Mouse (Mus musculus): ENCODE results near the gene Ets2. TPM values are rescaled to one million over a fixed set of nuclear protein-coding genes. Genes with fewer than 3 reads are reported as not detected.
"Not testable (repeated sequence)": the region's sequence is repeated elsewhere in the genome, so short reads cannot be mapped to it uniquely, and the experiment has no call there.

The Ets2 gene
- polyA plus RNA-seq, 1 experiment from 2014 or later = 110 TPM

DNA sequence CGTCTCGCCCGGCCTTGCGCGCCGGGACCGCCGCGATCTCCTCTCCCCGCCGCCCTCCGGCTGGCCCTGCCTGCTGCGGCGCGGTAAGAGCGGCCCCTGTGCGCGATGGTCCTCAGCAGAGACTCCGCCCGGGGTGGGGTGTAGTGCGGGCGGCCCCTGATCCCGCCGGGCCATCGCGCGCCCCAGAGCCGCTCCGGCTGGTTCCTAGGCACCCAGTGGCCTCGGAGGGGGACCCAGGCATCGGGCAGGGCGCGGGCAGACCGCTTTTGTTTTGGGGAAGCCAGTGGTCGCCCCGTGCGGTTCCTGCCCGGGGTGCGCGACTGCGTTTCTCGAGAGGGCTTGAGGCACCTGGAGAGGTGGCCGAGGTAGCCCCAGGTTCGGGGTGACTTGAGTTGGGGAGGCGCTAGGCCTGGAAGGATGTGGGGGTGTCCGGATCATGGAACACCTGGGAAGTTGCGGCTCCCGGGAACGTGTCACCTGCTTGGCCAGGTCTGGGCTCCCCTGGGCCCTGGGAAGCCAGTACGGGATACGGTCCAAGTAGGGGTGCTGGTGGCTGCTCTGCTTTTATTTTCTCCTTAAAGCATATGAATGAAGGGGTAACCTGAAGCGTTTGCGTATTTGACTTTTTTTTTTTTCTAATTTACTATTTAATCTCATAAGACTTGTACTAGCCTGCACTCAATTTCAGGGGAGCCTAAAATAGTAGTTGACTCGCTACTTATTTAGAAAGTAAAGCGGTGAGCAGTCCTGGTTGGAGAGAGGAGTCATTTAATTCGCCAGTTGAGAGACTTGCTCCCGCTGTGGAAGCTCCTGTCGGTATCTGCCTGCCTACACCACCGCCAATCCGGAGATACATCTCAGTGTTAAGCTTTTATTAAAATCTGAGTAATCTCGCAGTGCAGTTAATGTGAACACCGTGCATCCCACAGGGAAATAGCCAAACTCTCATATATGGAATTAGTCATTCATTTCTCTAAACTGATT lies 979 bp downstream of the Ets2 start:
- H3K4me3 ChIP-seq = peak overlapping the region; percentile 97
- H3K36me3 ChIP-seq = peaks cover 38% of the 10 kb centered on the region
- peaks cover 62% of the 10 kb centered on the region for H3K4me1 ChIP-seq
- no peaks in the 10 kb centered on the region for H3K27me3 ChIP-seq (ENCODE audit: low read depth, poor library complexity, severe bottlenecking)
- no peaks in the 10 kb centered on the region for H3K9me3 ChIP-seq (replicated peaks)
- WGBS = 1% methylated on average over 62 of the region's 62 CpGs
- peak overlapping the region; percentile 100 for H3K27ac ChIP-seq
- no peak for DNase-seq (ENCODE audit: low spot score)

GRCm38 (mm10) chr16:95703958-95704357 lies 2.1 kb downstream of the Ets2 start:
- Histone ChIP-seq H3K27me3 (ENCODE audit: low read depth, poor library complexity, severe bottlenecking) (no peaks in the 10 kb centered on the region), H3K4me1 (peaks cover 64% of the 10 kb centered on the region)

DNA sequence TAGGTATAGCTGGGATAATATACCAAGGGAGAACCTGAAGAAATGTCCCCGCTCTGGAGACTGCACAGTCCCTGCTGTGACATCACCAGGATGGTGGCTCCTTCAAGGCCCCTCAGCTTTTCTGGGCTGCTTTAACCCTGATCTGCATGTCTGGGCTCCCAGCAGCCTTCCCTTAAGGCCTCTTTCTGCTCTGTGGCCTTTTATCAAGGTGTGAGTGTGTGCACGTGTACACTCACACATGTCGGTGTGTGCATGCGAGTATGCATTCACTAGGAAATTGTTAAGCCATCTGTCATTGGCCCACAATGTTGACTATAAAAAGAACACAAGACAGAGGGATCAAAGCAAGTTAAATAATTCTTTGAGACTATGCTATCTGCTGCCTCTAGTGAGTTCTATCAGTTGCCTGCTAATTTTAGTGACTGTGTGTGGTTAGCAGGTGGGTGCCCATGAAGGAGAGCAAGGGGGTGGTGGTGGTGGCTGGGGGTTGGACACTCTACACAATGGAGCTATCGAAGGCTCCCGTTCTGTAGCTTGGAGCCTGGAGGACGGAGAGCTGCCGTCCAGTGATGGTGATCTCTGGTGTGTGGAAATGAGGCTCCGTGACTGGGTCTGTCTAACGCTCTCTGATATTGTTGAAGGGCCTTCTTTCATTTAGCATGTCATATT lies 2.9 kb downstream of the Ets2 start:
- WGBS = 79% methylated on average over 10 of the region's 10 CpGs
- no peak for DNase-seq (ENCODE audit: low spot score)

More at GRCm38 (mm10) chr16:95703958-95704357, 2.1 kb downstream of the Ets2 start:
- no peaks in the 10 kb centered on the region for H3K9me3 ChIP-seq (replicated peaks)
- peak overlapping the region; percentile 100 for H3K27ac ChIP-seq
- WGBS = 29% methylated on average over 8 of the region's 8 CpGs
- DNase-seq (ENCODE audit: low spot score) = peak; percentile 53
- peak overlapping the region; percentile 97 for H3K4me3 ChIP-seq
- peaks cover 49% of the 10 kb centered on the region for H3K36me3 ChIP-seq

DNA sequence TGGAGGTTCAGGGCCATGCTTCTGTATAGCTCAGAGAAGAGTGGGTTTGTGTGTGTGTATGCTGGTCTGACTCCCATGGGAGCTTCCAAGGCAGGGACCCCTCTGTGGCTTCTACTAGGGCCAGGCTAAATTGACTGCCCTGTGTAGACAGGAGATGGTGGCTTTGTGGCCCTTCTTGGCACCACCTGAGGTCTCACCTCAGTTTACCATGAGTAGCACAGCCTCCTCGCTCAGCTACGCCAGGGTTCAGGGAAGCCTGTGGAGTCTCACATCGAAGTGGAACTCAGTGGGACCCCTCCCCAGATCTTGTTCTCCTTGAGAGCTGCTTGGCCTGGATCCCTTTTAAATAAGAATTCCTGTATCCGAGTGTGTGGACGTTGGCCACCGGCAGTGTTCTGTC lies 3.9 kb downstream of the Ets2 start:
- H3K4me1 ChIP-seq = peaks cover 46% of the 10 kb centered on the region
- H3K9me3 ChIP-seq (replicated peaks) = no peaks in the 10 kb centered on the region
- 97% methylated on average over 6 of the region's 6 CpGs for WGBS
- no peaks in the 10 kb centered on the region for H3K27me3 ChIP-seq (ENCODE audit: low read depth, poor library complexity, severe bottlenecking)
- H3K36me3 ChIP-seq = peaks cover 67% of the 10 kb centered on the region
- H3K4me3 ChIP-seq = peak overlapping the region; percentile 97
- no peak for DNase-seq (ENCODE audit: low spot score)
- no peak overlapping the region; the same call in 1 of the 2 replicates for H3K27ac ChIP-seq

More for the DNA sequence above, 2.9 kb downstream of the Ets2 start:
- Histone ChIP-seq H3K27me3 (ENCODE audit: low read depth, poor library complexity, severe bottlenecking) (no peaks in the 10 kb centered on the region), H3K36me3 (peaks cover 57% of the 10 kb centered on the region), H3K27ac (peak overlapping the region; percentile 100), H3K4me3 (peak overlapping the region; percentile 97), H3K9me3 (replicated peaks) (no peaks in the 10 kb centered on the region), H3K4me1 (peaks cover 56% of the 10 kb centered on the region)

DNA sequence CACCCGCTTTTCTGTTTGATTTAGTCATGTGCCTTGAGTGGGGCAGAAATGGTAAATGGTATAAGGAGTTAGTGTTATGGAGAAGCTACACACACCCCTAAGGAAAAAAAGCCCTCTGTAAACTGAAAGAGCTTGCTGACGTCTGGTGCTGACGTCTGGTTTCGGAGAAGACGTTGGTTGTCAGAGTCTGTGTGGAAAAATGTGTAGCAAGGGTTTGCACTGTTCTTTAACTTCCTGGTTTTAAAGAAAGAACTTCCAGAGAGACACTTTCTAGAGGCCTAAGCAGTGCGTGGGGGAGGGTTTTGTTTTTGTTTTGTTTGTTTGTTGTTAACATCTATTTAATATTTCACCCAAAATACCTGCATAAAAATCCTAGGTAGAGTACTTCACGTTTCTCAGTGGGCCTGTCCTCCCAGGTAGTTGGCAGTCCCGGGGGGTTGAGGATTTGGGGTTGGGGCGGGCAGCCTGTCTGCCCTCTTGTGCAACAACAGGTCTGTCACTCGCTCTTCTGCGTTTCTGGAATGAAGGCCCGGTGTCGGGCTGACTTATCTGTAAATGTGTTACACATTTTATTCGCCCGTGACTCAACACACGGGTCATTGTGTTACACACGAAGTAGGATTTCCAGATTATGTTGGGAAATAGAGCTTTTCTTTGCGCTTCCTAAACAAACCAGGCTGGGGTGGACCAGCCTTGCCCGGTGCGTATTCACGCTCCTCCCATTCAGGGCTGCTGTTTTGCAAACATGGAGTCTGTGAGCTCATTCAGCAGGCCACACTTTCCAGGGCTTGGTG lies 6.5 kb downstream of the Ets2 start:
- Histone ChIP-seq H3K4me1 (peaks cover 32% of the 10 kb centered on the region), H3K9me3 (replicated peaks) (no peaks in the 10 kb centered on the region), H3K4me3 (no peak overlapping the region), H3K27me3 (ENCODE audit: low read depth, poor library complexity, severe bottlenecking) (no peaks in the 10 kb centered on the region), H3K36me3 (peaks cover 91% of the 10 kb centered on the region), H3K27ac (no peak overlapping the region)
- DNase-seq (ENCODE audit: low spot score) = no peak
- 84% methylated on average over 21 of the region's 21 CpGs for WGBS

DNA sequence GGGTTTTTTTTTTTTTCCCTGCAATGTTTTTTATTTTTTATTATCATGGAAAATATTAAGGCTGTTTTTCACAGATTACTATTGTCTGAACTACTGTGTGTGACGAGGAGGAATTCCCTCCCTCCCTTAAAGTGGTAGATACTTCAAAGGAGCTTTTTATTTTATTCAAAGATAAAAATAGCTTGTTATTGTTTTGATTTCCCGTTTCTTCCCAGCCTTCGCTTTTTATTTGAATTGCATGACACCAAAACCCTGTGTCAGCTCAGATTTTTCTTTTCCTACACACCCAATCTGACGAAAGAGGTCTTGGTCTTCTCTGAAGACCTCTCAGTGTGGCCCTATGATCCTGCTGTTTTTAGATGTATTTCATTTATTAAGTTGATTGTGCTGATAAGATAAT lies 7.3 kb downstream of the Ets2 start:
- H3K27ac ChIP-seq = no peak overlapping the region
- no peaks in the 10 kb centered on the region for H3K9me3 ChIP-seq (replicated peaks)
- no peaks in the 10 kb centered on the region for H3K27me3 ChIP-seq (ENCODE audit: low read depth, poor library complexity, severe bottlenecking)
- H3K4me1 ChIP-seq = peaks cover 29% of the 10 kb centered on the region
- WGBS = 91% methylated on average over 4 of the region's 4 CpGs
- peaks cover 96% of the 10 kb centered on the region for H3K36me3 ChIP-seq
- DNase-seq (ENCODE audit: low spot score) = no peak
- H3K4me3 ChIP-seq = no peak overlapping the region

DNA sequence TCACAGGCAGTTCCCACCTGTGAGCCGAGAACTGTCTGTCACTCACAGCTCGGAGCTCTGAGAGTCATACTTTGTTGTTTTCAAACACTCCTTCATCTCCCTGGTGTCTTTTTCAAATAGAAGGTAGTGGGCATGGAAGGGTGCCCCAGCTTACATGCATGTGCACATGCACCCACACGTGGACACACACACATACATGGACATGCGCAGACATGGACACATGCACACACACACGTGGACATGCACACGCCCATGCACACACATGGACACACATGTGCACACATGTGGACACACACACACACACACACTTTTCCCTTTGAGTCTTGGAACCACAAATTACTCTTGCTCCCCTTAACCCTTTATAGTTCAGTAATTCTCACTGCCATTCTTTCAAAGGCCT lies 8.3 kb downstream of the Ets2 start:
- Histone ChIP-seq H3K4me3 (no peak overlapping the region), H3K4me1 (peaks cover 19% of the 10 kb centered on the region), H3K27me3 (ENCODE audit: low read depth, poor library complexity, severe bottlenecking) (no peaks in the 10 kb centered on the region), H3K9me3 (replicated peaks) (no peaks in the 10 kb centered on the region), H3K36me3 (peaks cover 96% of the 10 kb centered on the region), H3K27ac (no peak overlapping the region)
- WGBS = 96% methylated on average over 6 of the region's 6 CpGs
- DNase-seq (ENCODE audit: low spot score) = no peak

GRCm38 (mm10) chr16:95712121-95712520 lies 10.2 kb downstream of the Ets2 start:
- no peak overlapping the region for H3K27ac ChIP-seq
- no peak for DNase-seq (ENCODE audit: low spot score)
- WGBS = 92% methylated on average over 10 of the region's 10 CpGs
- H3K9me3 ChIP-seq (replicated peaks) = no peaks in the 10 kb centered on the region
- peaks cover 7% of the 10 kb centered on the region for H3K4me1 ChIP-seq
- H3K27me3 ChIP-seq (ENCODE audit: low read depth, poor library complexity, severe bottlenecking) = no peaks in the 10 kb centered on the region
- peaks cover 96% of the 10 kb centered on the region for H3K36me3 ChIP-seq
- no peak overlapping the region for H3K4me3 ChIP-seq

GRCm38 (mm10) chr16:95713077-95713476 lies 11.2 kb downstream of the Ets2 start:
- WGBS = 89% methylated on average over 2 of the region's 2 CpGs
- H3K4me1 ChIP-seq; DNase-seq (ENCODE audit: low spot score); H3K4me3 ChIP-seq; H3K9me3 ChIP-seq (replicated peaks); H3K27ac ChIP-seq; H3K27me3 ChIP-seq (ENCODE audit: low read depth, poor library complexity, severe bottlenecking): not testable (repeated sequence)
- H3K36me3 ChIP-seq = peaks cover 98% of the 10 kb centered on the region

- Histone ChIP-seq H3K4me3 (no peak overlapping the region), H3K27ac (no peak overlapping the region), H3K27me3 (ENCODE audit: low read depth, poor library complexity, severe bottlenecking) (no peaks in the 10 kb centered on the region), H3K9me3 (replicated peaks) (no peaks in the 10 kb centered on the region), H3K36me3 (peaks cover 98% of the 10 kb centered on the region), H3K4me1 (no peaks in the 10 kb centered on the region)
- no peak for DNase-seq (ENCODE audit: low spot score)
- WGBS = 95% methylated on average over 11 of the region's 11 CpGs
These were observed 13.2 kb downstream of the Ets2 start for GRCm38 (mm10) chr16:95715026-95715425.

DNA sequence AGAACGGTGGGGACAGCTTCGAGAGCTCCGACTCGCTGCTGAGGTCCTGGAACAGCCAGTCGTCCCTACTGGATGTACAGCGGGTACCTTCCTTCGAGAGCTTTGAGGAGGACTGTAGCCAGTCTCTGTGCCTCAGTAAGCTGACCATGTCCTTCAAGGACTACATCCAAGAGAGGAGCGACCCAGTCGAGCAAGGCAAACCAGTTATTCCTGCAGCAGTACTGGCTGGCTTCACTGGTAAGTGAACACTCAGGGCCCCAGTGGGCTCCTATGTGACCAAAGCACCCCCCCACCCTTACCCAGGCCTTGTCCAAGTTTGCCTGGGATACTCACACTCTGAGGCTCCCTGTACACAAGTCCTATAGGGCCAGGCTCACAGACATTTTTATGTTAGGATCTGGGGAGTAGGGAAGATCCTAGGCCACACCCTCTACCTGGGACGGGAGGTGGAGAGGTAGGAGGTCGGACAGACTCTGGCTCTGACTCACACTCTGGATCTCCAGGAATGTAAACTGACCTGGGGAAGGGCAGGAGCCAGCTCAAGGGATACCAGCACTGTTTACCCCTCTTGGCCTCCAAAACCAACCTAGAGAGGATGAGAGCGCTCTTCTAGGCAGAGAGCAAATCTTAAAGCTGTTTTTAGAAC lies 14.3 kb downstream of the Ets2 start:
- WGBS = 93% methylated on average over 12 of the region's 12 CpGs
- H3K27ac ChIP-seq = no peak overlapping the region
- H3K9me3 ChIP-seq (replicated peaks) = 0 out of 2 replicates have a peak, but pooled peaks cover 4% of the 10 kb centered on the region
- no peaks in the 10 kb centered on the region for H3K27me3 ChIP-seq (ENCODE audit: low read depth, poor library complexity, severe bottlenecking)
- no peak overlapping the region for H3K4me3 ChIP-seq
- H3K4me1 ChIP-seq = no peaks in the 10 kb centered on the region
- no peak for DNase-seq (ENCODE audit: low spot score)
- peaks cover 98% of the 10 kb centered on the region for H3K36me3 ChIP-seq

GRCm38 (mm10) chr16:95717631-95718030 lies 15.8 kb downstream of the Ets2 start:
- DNase-seq (ENCODE audit: low spot score) = no peak
- Histone ChIP-seq H3K27me3 (ENCODE audit: low read depth, poor library complexity, severe bottlenecking) (no peaks in the 10 kb centered on the region), H3K36me3 (peaks cover 98% of the 10 kb centered on the region), H3K4me1 (no peaks in the 10 kb centered on the region), H3K27ac (no peak overlapping the region), H3K4me3 (no peak overlapping the region), H3K9me3 (replicated peaks) (0 out of 2 replicates have a peak, but pooled peaks cover 4% of the 10 kb centered on the region)
- WGBS = 97% methylated on average over 6 of the region's 6 CpGs

Data from limb, embryonic 10.5 days (tissue).